Mouse (Mus musculus): ENCODE data around the gene Coro7.

GRCm38 (mm10) chr16:4642190-4642589, 37.4 kb downstream of the Coro7 start:
- peak; percentile 39 for TF ChIP-seq CTCF (IDR thresholded peaks at IDR 0.05)
- no peak for TF ChIP-seq EP300 (IDR thresholded peaks at IDR 0.05)
